Mouse (Mus musculus): Measurements from ENCODE around the gene Rtn4r.

Gene Rtn4r

DNA sequence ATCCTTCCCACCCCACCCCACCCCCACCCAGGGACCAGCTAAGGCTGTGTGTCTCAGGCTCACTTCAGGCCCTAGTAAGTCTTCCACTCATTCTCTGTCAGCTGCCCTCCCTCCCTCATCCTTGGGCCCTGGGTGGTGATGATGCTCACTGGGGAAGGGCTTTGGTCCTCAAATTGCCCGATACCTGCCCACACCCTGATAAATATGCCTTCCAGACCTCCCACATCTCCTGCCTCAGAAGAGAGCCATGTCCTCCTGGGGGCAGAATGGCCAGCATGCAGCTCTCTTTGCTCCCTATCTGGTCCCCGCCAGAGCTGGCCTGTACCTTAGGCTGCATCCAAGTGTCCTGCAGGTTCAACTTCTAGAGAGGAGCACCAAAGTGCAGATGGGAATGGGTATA lies 2.3 kb upstream of the Rtn4r start:
- DNase-seq (ENCODE audit: low spot score) = no peak

DNA sequence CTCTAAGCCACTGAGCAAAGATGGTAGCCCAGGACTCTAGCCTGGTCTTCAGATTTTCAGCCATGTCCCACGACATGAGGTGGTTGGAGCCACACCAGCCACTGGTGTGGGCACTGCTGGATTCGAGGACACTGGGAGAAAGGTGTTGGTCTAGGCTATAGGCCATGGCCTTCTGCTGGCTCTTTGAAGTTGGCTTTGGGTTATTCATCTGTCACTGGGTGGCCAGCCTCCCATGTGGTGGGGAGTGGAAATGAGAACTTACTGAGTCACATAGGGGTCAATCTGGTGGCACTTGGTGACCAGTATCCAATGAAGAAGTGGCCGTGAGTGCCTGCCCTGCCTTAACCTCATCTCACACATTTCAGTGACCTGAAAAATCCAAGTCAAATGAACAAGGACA lies 1.2 kb upstream of the Rtn4r start:
- DNase-seq (ENCODE audit: low spot score) = no peak

DNA sequence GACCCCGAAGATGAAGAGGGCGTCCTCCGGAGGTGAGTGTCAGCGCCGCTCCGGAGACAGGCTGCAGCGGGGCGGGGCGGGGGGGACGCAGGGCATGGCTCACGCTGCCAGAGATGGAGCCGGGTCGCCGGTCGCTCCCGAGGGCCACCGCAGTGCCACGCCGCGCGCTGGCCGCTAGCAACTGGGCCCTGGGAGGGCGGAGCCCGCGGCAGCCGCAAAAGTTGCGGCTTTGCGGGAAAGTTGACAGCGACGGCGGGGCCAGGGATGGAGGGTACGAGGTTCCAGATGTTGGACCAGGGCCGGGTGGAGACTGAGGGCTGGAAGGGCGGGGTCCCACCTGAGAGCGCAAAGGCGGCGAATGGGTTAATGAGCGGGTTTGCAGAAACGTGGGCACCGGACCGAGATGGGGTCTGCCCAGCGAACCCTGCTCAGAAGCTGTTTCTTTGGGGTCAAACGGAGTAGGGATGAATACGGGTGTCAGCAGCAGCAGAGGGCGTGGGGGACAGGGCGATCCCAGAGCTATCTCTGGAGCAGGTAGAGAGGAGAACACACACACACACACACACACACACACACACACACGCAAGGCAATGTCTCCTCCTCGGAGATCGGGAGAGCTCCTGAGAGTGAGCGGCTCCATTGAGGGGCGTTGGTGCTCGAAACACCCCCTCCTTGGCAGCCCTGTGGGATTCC lies 575 bp downstream of the Rtn4r start:
- no peak for DNase-seq (ENCODE audit: low spot score)

DNA sequence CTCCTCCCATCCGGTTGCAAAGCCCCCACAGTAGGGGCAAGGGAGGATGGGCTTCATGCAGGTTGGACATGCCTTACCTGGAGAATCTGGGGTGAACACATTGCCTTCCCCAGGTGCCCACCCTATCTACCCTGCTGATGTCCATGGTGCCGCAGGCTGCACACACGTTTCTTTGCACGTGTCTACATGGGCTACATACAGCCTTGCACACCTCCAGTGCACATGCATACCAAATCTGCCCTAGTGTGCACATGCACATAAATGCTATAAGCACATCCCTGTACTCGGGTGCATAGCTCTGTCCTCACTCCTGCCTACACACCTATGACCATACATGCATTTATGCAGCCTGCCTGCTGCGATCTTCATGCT lies 1.1 kb downstream of the Rtn4r start:
- no peak for DNase-seq (ENCODE audit: low spot score)

DNA sequence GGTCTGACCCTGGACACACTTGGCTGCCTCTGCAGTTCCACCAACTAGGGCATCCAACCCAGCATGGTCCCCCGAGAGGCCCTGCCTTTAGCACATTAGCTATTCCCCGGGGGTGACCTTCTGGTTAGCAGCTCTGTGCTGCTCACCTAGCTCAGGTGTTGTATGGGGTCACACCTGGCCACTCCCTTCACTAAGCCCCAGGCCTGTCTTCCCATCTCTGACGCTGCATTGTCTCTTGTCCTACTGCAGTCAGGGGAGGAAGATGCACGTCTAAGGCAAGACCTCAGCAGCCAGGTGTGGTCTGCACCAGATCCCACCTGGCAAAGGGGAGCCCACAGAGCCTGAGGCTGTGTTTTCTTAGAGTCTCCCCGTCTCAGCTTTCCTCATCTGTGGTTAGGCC lies 2.0 kb downstream of the Rtn4r start:
- DNase-seq (ENCODE audit: low spot score) = no peak

DNA sequence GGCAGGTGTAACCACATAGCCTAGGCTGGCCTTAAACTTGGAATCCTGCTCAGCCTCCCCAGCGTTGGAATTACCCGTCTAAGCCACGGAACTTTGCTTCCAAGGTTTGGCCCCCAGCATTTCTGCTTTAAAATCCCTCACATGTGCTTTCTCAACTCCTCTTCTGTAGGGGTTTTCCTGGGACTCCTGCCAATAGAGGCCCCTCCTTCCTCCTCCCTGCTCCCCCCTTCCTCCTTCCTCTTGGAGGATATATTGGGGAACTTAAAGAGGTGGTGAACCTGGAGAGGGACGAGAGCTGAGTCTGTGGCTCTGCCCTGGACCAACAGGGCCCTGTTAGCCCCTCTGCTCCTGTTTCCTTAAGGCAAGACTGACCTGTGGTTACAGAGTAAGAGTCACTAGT lies 2.8 kb downstream of the Rtn4r start:
- DNase-seq (ENCODE audit: low spot score) = no peak

DNA sequence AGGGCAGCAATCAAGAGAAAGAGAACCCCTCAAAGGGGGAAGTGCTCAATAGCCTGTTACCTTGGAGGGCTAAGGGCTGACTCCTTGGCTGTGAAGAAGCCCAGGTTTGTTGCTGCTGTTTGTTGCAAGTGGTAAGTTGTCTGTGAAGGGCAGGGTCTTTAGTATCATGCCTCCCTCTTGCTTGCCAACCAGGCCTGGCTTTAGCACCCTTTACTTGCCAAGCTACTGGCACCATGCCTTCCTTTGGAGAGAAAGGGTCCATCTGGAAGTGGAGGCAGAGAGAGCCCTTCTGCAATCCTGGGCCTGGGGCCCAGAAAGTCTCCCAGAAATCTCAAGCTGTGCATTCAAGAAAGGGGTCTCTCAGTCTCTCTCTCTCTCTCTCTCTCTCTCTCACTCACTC lies 3.3 kb downstream of the Rtn4r start:
- DNase-seq (ENCODE audit: low spot score) = no peak

DNA sequence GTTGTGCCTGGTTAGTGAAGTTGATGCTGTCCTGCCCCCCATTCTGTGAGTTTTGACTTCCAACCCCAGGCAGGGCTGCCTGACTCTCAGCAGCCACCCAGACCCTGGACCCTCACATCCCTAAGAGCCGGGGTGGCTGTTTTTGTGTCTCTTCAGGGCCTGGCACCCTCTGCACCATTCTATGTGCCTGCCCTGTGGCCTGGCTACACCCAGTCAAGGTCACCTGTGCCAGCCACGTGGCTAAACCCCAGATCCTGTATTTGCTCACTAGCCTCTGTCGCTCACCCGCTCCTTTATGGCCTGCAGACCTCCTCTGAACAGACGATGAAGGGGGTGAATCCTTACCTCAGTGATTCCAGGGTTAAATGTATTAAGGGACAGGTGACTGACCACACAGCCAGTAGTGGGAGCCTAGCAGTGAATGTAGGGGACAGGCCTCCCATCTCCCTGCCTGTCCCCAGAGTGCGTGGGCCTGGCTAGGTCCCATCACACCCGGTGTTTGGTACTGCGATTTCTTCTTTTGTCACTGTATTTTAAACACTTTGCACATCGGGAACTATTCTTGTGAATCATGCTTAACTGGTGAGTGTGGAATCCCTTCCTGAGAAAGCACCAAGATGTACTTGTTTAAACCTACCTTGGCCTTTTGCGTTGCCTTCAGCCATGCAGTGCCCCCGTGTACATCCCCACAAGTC lies 4.0 kb downstream of the Rtn4r start:
- DNase-seq (ENCODE audit: low spot score) = no peak

DNA sequence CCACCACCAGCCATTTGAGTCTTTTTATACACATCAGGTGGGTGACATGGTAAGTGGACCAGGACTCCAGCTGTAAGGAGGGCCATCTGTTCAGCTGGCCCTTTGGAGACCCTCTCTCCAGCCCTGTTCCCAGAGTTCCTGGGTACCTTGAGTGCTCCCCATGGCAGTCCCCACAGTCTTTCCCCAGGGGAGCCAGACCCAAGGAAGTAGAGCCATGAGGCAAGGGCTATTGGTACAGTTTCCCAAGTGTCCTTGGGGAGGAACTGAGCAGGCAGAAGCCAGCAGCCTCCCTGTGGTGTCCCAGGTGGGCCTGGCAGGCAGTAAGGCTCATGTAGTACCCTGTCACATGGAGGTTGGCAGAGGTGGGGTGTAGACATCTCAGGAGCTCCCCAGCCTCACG lies 4.6 kb downstream of the Rtn4r start:
- DNase-seq (ENCODE audit: low spot score) = no peak

DNA sequence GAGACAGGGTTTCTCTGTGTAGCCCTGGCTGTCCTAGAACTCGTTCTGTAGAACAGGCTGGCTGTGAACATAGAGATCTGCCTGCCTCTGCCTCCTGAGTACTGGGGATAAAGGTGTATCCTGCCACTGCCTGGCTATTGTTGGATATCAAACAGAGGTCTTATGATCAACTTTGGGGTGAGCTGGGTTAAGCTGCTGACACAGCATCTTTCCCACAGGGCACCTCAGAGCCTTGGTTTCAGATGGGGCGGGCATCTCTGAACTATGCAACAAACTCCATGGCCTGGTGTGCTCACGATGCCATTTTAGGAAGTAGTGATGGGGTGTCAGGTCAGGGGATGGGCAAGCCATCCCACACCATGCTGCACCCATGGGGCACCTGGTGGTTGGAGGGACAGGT lies 5.1 kb downstream of the Rtn4r start:
- no peak for DNase-seq (ENCODE audit: low spot score)

DNA sequence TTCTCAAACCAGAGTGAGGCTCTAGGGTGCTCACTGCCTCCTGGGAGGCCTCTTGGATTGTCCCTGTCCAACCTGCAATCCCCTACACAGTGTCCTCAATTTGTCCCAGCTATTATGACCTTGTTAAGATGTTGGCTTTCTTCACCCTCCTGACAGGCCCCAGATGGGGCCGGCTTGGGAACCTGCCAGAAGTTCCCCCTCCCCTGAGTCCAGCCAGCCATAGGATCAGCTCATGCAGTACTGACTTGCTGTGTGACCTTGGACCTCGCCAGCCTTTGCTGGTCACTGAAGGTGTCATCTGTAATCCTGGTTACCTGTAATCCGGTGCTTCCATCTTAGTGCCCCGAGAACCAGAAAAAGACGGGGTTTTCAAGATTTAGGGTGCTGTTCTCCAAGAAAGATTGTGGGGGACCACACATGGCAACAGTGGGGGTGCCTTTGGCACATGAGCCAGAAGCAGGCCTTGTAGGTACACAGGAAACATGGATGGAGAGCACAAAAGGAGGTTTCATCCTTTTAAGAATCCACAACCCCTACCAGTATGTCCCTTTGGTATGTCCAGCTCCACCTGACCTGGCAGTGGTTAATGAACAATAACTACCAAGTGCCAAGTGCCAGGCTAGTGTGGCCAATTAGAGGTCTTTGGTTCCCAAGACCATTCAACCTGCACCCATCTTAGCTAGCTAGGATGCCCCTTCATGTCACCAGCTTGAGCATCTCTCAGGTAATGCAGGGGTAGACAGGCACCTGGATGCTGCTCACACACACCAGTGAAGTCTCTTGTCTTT lies 5.9 kb downstream of the Rtn4r start:
- DNase-seq (ENCODE audit: low spot score) = no peak

DNA sequence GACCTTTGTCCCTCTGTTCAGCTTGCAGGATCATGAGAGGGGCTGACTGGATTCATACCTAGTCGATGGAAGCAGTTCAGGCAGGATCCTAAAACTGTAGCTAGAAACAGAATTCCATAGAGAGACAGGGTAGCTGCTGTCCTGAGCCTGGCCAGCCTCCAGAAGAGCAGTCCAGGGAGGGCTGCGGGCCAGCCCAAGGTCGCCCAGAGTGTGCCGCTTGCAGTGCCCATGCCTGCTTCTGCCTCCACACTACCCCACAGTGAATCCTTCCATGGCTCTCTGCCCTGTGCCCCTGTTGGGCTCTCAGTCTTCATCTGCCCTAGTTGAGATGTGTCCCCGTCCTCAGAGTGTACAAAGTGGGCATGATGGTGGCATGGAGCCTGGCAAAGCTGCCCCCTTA lies 7.8 kb downstream of the Rtn4r start:
- no peak for DNase-seq (ENCODE audit: low spot score)

DNA sequence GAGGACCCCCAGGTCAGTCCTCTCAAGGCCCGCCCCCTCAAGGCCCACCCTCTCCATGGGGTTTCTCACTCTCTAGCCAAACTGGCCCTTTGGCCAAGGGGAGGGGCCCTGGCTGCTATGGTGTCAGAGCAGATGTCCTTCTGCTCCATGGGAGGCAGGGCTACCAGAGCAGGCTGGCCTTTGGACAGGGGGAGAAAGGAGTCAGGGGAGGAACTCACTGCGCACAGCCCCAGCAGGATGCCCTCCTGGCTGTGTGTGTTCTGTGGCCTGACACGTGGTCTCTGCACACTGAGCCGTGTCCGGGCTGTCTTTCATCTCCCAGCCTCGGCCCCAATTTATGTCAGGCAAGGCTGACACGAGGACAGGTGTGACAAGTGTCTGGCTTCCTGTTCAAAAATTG lies 8.6 kb downstream of the Rtn4r start:
- no peak for DNase-seq (ENCODE audit: low spot score)

DNA sequence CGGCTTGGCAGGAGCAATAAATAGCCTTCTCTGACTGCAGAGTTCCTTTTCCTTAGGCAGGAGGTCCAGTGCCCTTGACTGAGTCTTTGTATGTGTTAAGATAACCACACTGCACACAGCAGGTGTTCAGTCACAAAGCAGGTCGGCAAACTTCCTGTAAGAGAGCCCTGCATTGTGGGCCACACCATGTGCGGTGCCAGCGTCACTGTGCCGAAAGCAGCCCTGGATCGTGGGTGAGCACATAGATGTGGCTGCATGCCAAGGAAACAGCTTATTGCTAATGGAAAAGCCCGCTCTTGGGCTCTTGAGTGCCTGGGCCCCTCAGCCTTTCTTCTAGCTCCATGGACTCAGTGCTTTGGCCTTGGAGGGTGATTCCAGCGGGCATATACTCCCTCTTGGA lies 16.8 kb downstream of the Rtn4r start:
- no peak for DNase-seq (ENCODE audit: low spot score)

DNA sequence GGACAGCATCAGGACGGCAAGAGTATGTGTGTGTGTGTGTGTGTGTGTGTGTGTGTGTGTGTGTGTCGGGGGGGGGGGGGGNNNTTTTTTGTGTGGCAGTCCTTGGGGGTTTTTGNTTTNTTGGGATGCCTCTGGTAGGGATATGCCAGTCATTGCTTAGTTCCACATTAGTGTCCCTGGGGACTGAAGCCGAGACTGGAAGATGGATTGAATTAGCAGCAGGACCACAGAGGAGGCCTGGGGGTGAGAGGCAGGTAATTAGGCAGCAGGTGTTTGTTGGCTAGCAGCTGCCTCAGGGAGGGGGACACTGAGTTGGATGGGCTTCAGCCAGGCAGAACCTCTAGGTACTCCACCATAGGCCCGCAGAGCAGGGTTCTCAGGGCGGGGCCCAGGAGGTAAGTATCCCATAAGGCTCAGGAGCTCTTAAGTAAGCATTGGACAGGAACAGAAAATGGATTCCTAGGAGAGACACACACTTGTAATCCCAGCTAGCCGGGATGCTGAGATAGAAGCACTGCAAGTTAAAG lies 18.0 kb downstream of the Rtn4r start:
- DNase-seq (ENCODE audit: low spot score) = no peak

DNA sequence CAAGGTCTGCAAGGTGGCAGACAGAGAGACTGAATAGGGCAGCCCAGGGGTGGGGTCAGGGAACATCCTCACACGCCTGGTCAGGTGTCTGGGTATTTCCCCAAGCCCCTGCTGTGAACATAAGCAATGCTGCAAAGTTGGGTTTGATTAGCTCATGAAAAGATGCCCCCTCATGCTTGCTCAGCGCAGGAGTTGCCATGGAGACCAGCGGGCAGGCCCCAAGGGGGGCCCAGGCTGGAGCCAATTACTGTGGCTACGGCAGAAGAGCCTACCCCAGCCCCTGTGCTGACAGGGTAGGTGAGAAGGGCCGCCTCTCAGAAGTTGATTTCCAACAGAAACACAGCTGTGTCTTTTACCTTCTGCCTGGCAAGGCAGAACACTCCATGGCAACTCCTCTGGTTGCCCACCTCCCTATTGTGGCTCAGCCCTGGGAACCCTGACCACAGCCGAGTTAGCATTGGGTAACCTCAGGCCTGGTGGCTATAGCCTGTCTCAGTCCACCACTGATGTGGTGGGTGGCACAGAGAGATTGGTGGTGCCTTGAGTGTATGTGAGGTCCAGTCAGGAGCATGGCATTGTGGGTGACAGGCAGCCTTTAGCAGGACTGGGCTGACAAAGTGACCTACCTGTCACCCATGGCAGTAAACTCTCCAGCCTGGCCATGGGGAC lies 20.9 kb downstream of the Rtn4r start:
- no peak for DNase-seq (ENCODE audit: low spot score)

DNA sequence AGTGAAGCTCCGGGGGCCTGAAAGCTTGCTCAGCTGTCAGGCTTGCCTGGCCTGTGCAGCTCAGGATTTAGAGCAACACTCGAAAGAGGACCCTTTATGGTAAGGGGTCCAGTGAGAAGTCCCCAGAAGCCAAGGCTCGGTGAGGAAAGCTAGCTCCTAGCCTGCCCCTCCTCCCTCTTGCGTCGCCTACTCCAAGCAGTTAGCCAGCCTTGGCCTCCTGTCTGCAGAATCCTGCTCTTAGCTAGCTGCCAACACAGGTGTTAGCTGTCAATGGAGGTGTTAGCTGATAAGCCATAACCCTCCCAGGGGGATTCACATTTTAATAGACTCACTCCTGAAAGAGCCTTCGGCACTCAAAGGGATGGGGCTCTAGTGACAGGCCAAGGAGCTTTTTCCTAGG lies 21.8 kb downstream of the Rtn4r start:
- no peak for DNase-seq (ENCODE audit: low spot score)

DNA sequence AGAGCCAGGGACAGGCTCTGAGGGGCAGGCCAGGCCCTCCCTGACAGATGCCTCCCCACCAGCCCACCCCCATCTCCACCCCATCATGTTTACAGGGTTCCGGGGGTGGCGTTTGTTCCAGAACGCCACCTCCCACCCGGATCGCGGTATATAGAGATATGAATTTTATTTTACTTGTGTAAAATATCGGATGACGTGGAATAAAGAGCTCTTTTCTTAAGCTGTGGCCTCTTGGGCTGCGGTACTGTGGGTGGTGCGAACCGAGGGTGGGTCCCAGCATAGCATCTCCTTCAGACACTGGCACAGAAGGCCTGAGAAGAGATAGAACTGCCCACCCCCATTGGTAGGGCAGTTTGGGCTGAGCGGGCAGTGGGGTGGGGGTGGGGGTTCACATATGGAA lies 24.7 kb downstream of the Rtn4r start:
- no peak for DNase-seq (ENCODE audit: low spot score)

DNA sequence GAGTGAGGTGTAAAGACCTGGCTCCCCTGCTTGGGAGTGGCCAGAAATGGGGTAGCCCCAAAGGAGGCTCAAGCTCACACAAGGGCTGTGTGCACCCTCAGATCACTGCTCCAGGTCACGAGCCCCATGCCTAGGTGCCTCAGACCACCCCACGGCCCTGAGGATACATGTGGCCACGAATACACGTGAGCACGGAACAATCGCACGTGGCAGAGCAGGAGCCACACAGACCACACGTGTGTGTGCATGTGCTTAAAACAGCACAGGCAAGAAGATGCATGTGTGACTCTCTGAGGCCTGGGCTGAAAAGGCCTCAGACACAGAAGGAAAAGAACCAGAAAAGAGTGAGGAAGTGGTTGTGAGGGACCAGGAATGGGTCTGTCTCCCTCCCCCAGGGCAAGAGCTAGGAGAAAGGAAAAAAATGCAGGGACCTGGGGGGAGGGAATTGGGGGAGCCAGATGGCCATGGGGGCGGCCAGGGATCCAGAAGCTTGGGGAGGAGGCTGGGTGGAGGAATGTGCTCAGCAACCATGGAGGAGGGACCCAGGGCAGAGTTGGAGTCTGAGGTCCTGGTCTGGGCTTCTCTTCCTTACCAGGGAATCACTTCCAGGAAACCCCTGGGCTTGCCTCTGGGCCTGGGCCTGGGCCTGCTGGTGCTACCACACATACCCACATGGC lies 25.5 kb downstream of the Rtn4r start:
- no peak for DNase-seq (ENCODE audit: low spot score)

DNA sequence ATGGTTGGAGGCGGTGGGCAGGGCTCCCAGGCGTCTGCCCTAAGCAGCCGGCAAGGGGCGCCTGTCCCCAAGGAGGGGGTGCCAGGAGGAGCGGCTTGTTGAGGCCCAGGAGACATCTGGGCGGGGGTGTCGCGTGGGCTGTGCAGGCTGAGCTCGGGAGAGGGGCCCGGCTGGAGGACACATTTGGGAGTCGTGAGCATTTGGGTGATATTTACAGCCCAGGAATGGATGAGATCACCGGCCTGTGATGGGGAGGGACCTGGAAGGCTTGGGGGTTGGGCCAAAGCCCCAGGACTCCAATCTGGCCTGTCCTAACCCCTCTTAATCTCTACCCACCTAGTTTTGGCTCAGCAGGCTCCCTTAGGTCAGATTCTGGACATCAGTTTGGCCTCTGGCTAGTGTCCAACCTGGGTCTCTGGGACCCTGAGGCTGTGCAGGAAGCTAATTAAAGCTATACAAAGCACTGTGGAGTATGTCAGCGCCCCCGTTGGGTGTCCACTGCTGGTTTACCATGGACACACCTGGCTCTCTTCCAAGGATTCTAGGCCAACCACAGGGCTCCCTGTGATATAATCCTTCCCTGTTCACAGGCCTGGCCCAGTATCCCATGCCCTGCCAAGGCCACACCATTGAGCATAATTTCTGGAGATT lies 27.2 kb downstream of the Rtn4r start:
- no peak for DNase-seq (ENCODE audit: low spot score)

DNA sequence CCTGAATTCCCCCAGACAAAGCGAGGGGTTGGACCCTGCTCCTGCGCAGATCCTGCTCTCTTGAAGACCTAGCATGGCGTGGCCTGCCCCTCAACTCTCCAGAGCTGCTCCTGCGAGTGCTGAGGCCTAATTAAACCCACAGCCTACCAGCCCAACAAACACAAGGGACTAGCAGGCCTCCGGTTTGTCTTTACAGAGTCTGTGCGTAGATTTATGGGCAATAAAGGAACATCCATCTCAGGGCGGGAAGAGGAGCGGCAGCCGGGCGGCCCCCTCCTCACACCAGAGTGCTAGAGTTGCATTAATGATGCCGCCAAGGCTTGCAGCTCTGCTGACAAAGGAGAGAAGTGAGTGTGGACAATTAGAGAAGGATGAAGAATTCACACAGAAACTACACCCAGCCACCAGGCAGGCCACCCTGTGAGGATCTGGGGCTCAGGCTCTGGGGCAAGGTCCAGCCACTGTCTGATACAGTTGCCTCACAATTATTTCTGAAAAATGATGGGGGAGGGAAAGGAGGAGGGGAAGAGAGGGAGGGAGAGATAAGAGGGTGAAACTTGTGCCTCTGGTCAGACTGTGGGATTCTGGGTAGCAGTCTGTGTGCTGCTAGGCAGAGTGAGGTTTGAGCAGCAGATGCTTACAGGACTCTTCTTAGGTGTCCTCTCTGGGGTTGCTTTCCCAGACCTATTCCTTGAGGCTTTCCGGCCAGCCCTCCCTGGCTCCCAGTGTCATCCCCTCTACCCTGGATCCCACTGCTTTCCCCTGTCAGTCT lies 29.3 kb downstream of the Rtn4r start:
- no peak for DNase-seq (ENCODE audit: low spot score)

All from T-cell, adult 2 months (primary cell).